ENCODE assay signal across 23 mouse cellular contexts in genomic region chr9:92305620-92306220, GRCm38 (mm10). TPM values are rescaled to one million over a fixed set of nuclear protein-coding genes. Genes with fewer than 3 reads are reported as not detected.
DNase-seq lines count a peak whose midpoint lies in the region; ATAC-seq and TF ChIP-seq lines count a peak whose summit lies in the region.
"Had no signal": no experiment of that assay in that cellular context is flagged by ENCODE, and none has a peak within 500 bp of the region (broad histone marks: within the 10 kb centered on the region; RNA-seq: fewer than 3 reads in every experiment).

No protein-coding gene starts in this region.

- dilution Hi-C loops in CH12.LX (cut with MboI; ENCODE audit: extremely low pct_ligation_motif_present, extremely low pct_unique_long_range_greater_than_20kb, low sequenced_read_pairs), result no loop called here

- in situ Hi-C loops in CH12.LX (cut with MboI; ENCODE audit: low pct_ligation_motif_present, low pct_unique_long_range_greater_than_20kb, low sequenced_read_pairs), result no loop called here

- WGBS in hindbrain, embryonic 11.5 days, result 68% methylated on average over 8 of the region's 8 CpGs
- WGBS in hindbrain, embryonic 13.5 days, result 58% methylated on average over 8 of the region's 8 CpGs
- WGBS in large intestine, adult 2 months, result 43% methylated on average over 8 of the region's 8 CpGs

- H3K36me3 ChIP-seq in hindbrain, embryonic 11.5 days (ENCODE audit: control insufficient read depth, insufficient read depth, low read length), result no peaks in the 10 kb centered on the region
- no peaks in the 10 kb centered on the region for H3K36me3 ChIP-seq in hindbrain, embryonic 13.5 days
- H3K36me3 ChIP-seq in CH12.LX (replicated peaks in 1 of 2; ENCODE audit: control insufficient read depth in 1 of 2, insufficient read depth in 1 of 2, low read length in 1 of 2), result no peaks in the 10 kb centered on the region
- H3K36me3 ChIP-seq: embryonic facial prominence, embryonic 13.5 days; G1E; heart, embryonic 13.5 days; hindbrain, embryonic 12.5 days had no signal

- TF ChIP-seq POLR2A in CH12.LX (IDR thresholded peaks at IDR 0.05; ENCODE audit: low read depth, low read length), result no peak
- TF ChIP-seq POLR2A in brain, embryonic 14.5 days (IDR thresholded peaks at IDR 0.05; ENCODE audit: borderline replicate concordance, extremely low read depth, insufficient read depth, insufficient read length, poor library complexity, severe bottlenecking), result no peak

- peak; percentile 49; the same call in 1 of the 2 replicates for ATAC-seq in hindbrain, embryonic 11.5 days (ENCODE audit: low FRiP score)
- no peak for ATAC-seq in hindbrain, embryonic 13.5 days (ENCODE audit: low FRiP score)
- ATAC-seq: hindbrain, postnatal 0 days had no signal

- H3K9me3 ChIP-seq in hindbrain, embryonic 11.5 days (ENCODE audit: control insufficient read depth, low read length), result no peaks in the 10 kb centered on the region
- H3K9me3 ChIP-seq in hindbrain, embryonic 13.5 days, result no peaks in the 10 kb centered on the region
- H3K9me3 ChIP-seq in CH12.LX (replicated peaks; ENCODE audit: low read length), result no peaks in the 10 kb centered on the region
- H3K9me3 ChIP-seq: embryonic facial prominence, embryonic 13.5 days; G1E; heart, embryonic 13.5 days; hindbrain, embryonic 12.5 days had no signal

- TF ChIP-seq CTCF in CH12.LX (conservative IDR thresholded peaks at IDR 0.05 in 1 of 2, IDR thresholded peaks at IDR 0.05 in 1 of 2; ENCODE audit: low read depth in 2 of 2, low read length in 2 of 2), result no peak
- TF ChIP-seq CTCF in brain, embryonic 14.5 days (IDR thresholded peaks at IDR 0.05; ENCODE audit: borderline replicate concordance, extremely low read depth, insufficient read depth, insufficient read length), result no peak

- DNase-seq in hindbrain, embryonic 11.5 days (ENCODE audit: low spot score), result no peak
- no peak for DNase-seq in CH12.LX (ENCODE audit: extremely low read depth)
- peak; percentile 8 for DNase-seq in brain, embryonic 14.5 days (ENCODE audit: low read depth)
- DNase-seq in large intestine, adult 2 months (ENCODE audit: low read depth, low spot score), result peak; percentile 85
- DNase-seq in right cerebral cortex, postnatal 36 days (ENCODE audit: low spot score in 2 of 2), result no peak
- no peak for DNase-seq in left cerebral cortex, postnatal 36 days (ENCODE audit: low spot score in 2 of 2)
- DNase-seq: adrenal gland, adult 8-10 months; cerebellum, adult 18-20 months; cerebellum, adult 9-11 months; cerebellum, postnatal 36 days; gastrocnemius, postnatal 36 days; heart, adult 11 months; heart, postnatal 36 days had no signal

- H3K79me2 ChIP-seq in CH12.LX (replicated peaks; ENCODE audit: control insufficient read depth, extremely low read depth, insufficient read depth, poor library complexity, severe bottlenecking), result no peaks in the 10 kb centered on the region

- no peaks in the 10 kb centered on the region for H3K27me3 ChIP-seq in hindbrain, embryonic 11.5 days (ENCODE audit: control insufficient read depth, insufficient read depth, low read length)
- H3K27me3 ChIP-seq in hindbrain, embryonic 13.5 days, result no peaks in the 10 kb centered on the region
- no peaks in the 10 kb centered on the region for H3K27me3 ChIP-seq in CH12.LX (replicated peaks)
- H3K27me3 ChIP-seq: embryonic facial prominence, embryonic 13.5 days; heart, embryonic 13.5 days; hindbrain, embryonic 12.5 days had no signal

- intact Hi-C loops in left cerebral cortex, postnatal 36 days (cut with DNase I), result no loop called here

- no peak overlapping the region for H3K4me2 ChIP-seq in hindbrain, embryonic 11.5 days (replicated peaks; ENCODE audit: low read depth, low read length)
- H3K4me2 ChIP-seq in hindbrain, embryonic 13.5 days, result no peak overlapping the region
- 0 out of 2 replicates have a peak overlapping the region, but pooled peaks have one; percentile 3 for H3K4me2 ChIP-seq in CH12.LX (ENCODE audit: insufficient read depth, low read depth, poor library complexity, severe bottlenecking)
- H3K4me2 ChIP-seq: embryonic facial prominence, embryonic 13.5 days; heart, embryonic 13.5 days; hindbrain, embryonic 12.5 days had no signal

- no peak for TF ChIP-seq EP300 in CH12.LX (IDR thresholded peaks at IDR 0.05; ENCODE audit: low read length)

- no peak overlapping the region for H3K9ac ChIP-seq in hindbrain, embryonic 11.5 days (ENCODE audit: low read depth, low read length)
- no peak overlapping the region for H3K9ac ChIP-seq in hindbrain, embryonic 13.5 days
- no peak overlapping the region for H3K9ac ChIP-seq in CH12.LX (ENCODE audit: insufficient read depth, low read depth)
- H3K9ac ChIP-seq: embryonic facial prominence, embryonic 13.5 days; heart, embryonic 13.5 days; hindbrain, embryonic 12.5 days had no signal

- no peak overlapping the region for H3K4me3 ChIP-seq in hindbrain, embryonic 11.5 days (ENCODE audit: low read depth, low read length)
- no peak overlapping the region for H3K4me3 ChIP-seq in hindbrain, embryonic 13.5 days
- H3K4me3 ChIP-seq in CH12.LX (replicated peaks in 1 of 3; ENCODE audit: low read depth in 2 of 3, low read length in 2 of 3, poor library complexity in 1 of 3), result no peak overlapping the region
- H3K4me3 ChIP-seq: embryonic facial prominence, embryonic 13.5 days; heart, embryonic 13.5 days; hindbrain, embryonic 12.5 days had no signal

- H3K27ac ChIP-seq in hindbrain, embryonic 11.5 days (ENCODE audit: low read depth, low read length), result no peak overlapping the region
- no peak overlapping the region for H3K27ac ChIP-seq in hindbrain, embryonic 13.5 days
- H3K27ac ChIP-seq in CH12.LX (ENCODE audit: insufficient read depth, low read depth), result no peak overlapping the region
- H3K27ac ChIP-seq: embryonic facial prominence, embryonic 13.5 days; heart, embryonic 13.5 days; hindbrain, embryonic 12.5 days; hindbrain, postnatal 0 days had no signal

- H3K4me1 ChIP-seq in hindbrain, embryonic 11.5 days (replicated peaks; ENCODE audit: control insufficient read depth, insufficient read depth, low read length), result no peaks in the 10 kb centered on the region
- H3K4me1 ChIP-seq in hindbrain, embryonic 13.5 days (replicated peaks), result no peaks in the 10 kb centered on the region
- peaks cover 6 to 19% of the 10 kb centered on the region in 2 experiments for H3K4me1 ChIP-seq in CH12.LX (ENCODE audit: control insufficient read depth in 1 of 2, insufficient read depth in 2 of 2)
- H3K4me1 ChIP-seq: embryonic facial prominence, embryonic 13.5 days; heart, embryonic 13.5 days; hindbrain, embryonic 12.5 days had no signal

- TF ChIP-seq RAD21 in CH12.LX (IDR thresholded peaks at IDR 0.05; ENCODE audit: low read depth, low read length), result no peak

TF ChIP-seq in CH12.LX, 34 proteins besides CTCF, POLR2A, EP300 and RAD21:
- TF ChIP-seq IRF4 (IDR thresholded peaks at IDR 0.05; ENCODE audit: low read depth, low read length), result no peak
- no peak for TF ChIP-seq PAX5 (IDR thresholded peaks at IDR 0.05; ENCODE audit: low read length)
- TF ChIP-seq USF2 (conservative IDR thresholded peaks at IDR 0.05; ENCODE audit: low read depth, low read length), result no peak
- TF ChIP-seq MAZ (IDR thresholded peaks at IDR 0.05; ENCODE audit: low read depth, low read length), result no peak
- TF ChIP-seq MAFK (IDR thresholded peaks at IDR 0.05; ENCODE audit: insufficient replicate concordance, low read length), result no peak
- TF ChIP-seq SMC3 (IDR thresholded peaks at IDR 0.05; ENCODE audit: low read depth, low read length), result no peak
- no peak for TF ChIP-seq MXI1 (IDR thresholded peaks at IDR 0.05; ENCODE audit: low read depth, low read length)
- no peak for TF ChIP-seq KAT2A (IDR thresholded peaks at IDR 0.05; ENCODE audit: insufficient replicate concordance, low read length)
- no peak for TF ChIP-seq E2F4 (IDR thresholded peaks at IDR 0.05; ENCODE audit: insufficient replicate concordance, low read depth, low read length)
- no peak for TF ChIP-seq RCOR1 (conservative IDR thresholded peaks at IDR 0.05; ENCODE audit: low read depth, low read length)
- TF ChIP-seq TBP (conservative IDR thresholded peaks at IDR 0.05; ENCODE audit: low read depth, low read length), result no peak
- no peak for TF ChIP-seq ELF1 (IDR thresholded peaks at IDR 0.05; ENCODE audit: low read depth, low read length)
- no peak for TF ChIP-seq TCF12 (IDR thresholded peaks at IDR 0.05; ENCODE audit: low read depth, low read length)
- no peak for TF ChIP-seq POLR2AphosphoS2 (IDR thresholded peaks at IDR 0.05; ENCODE audit: low read depth, low read length)
- no peak for TF ChIP-seq CHD1 (IDR thresholded peaks at IDR 0.05; ENCODE audit: low read depth, low read length)

RNA-seq across cellular contexts. Expression of gene 1700057G04Rik, which starts 3.5 kb away (rescaled TPM):
- polyA plus RNA-seq in hindbrain, embryonic 11.5 days (2014; fragmentation: Nextera tagmentation; extraction: Ambion mirVana), result not detected in 2 replicates
- polyA plus RNA-seq in hindbrain, embryonic 13.5 days (2015; fragmentation: Nextera tagmentation; extraction: Ambion mirVana), result not detected in 2 replicates
- not detected in 2 replicates for total RNA-seq in CH12.LX (2012; rRNA removed)
- 0.41 TPM in 1 of 2 replicates, not detected in the other for total RNA-seq in CH12.LX (2014; rRNA removed)
- not detected in 2 replicates for polyA plus RNA-seq in CH12.LX (2012; ENCODE audit: insufficient read length, low read depth)
- not detected in 2 replicates for polyA plus RNA-seq in brain, embryonic 14.5 days (2012; rRNA removed)
- not detected in 2 replicates for polyA plus RNA-seq in large intestine, adult 2 months (2012; rRNA removed)
- total RNA-seq in left cerebral cortex, postnatal 36 days (2021), result not detected
- total RNA-seq: adrenal gland, adult 8-10 months; adrenal gland, postnatal 4 days; gastrocnemius, adult 8-10 months; gastrocnemius, postnatal 36 days; heart, postnatal 36 days; hindbrain, postnatal 0 days had no signal
- polyA plus RNA-seq: embryonic facial prominence, embryonic 13.5 days; G1E; heart, embryonic 13.5 days; heart, postnatal 0 days; hindbrain, embryonic 12.5 days; hindbrain, postnatal 0 days; intestine, embryonic 14.5 days had no signal

RNA-seq across cellular contexts. Expression of gene Plscr2, which starts 30.3 kb away (rescaled TPM):
- 0.71 and 1.4 TPM in 2 replicates for polyA plus RNA-seq in hindbrain, embryonic 11.5 days (2014; fragmentation: Nextera tagmentation; extraction: Ambion mirVana)
- polyA plus RNA-seq in hindbrain, embryonic 13.5 days (2015; fragmentation: Nextera tagmentation; extraction: Ambion mirVana), result 0.69 and 0.75 TPM in 2 replicates
- total RNA-seq in CH12.LX (2012; rRNA removed) (0.80 and 1.4 TPM in 2 replicates), CH12.LX (2014; rRNA removed) (0.95 and 1.0 TPM in 2 replicates)
- polyA plus RNA-seq in CH12.LX (2012; ENCODE audit: insufficient read length, low read depth), result 0.55 and 0.91 TPM in 2 replicates
- 0.29 and 0.46 TPM in 2 replicates for polyA plus RNA-seq in brain, embryonic 14.5 days (2012; rRNA removed)
- 1.2 and 1.5 TPM in 2 replicates for polyA plus RNA-seq in large intestine, adult 2 months (2012; rRNA removed)
- 1 to 10 TPM; 1.8 to 3.0 TPM for total RNA-seq in left cerebral cortex, postnatal 36 days (2021)

RNA-seq across cellular contexts. Expression of gene Plscr1, which starts 56.2 kb away (rescaled TPM):
- polyA plus RNA-seq in hindbrain, embryonic 11.5 days (2014; fragmentation: Nextera tagmentation; extraction: Ambion mirVana), result 26.0 and 27.6 TPM in 2 replicates
- polyA plus RNA-seq in hindbrain, embryonic 13.5 days (2015; fragmentation: Nextera tagmentation; extraction: Ambion mirVana), result 10.3 and 11.2 TPM in 2 replicates
- total RNA-seq in CH12.LX (2012; rRNA removed), result 206 and 403 TPM in 2 replicates
- 489 and 502 TPM in 2 replicates for total RNA-seq in CH12.LX (2014; rRNA removed)
- polyA plus RNA-seq in CH12.LX (2012; ENCODE audit: insufficient read length, low read depth), result 194 and 201 TPM in 2 replicates
- 5.2 and 5.3 TPM in 2 replicates for polyA plus RNA-seq in brain, embryonic 14.5 days (2012; rRNA removed)
- 24.1 and 62.9 TPM in 2 replicates for polyA plus RNA-seq in large intestine, adult 2 months (2012; rRNA removed)
- total RNA-seq in left cerebral cortex, postnatal 36 days (2021), result under 1 TPM; 0.79 to 0.99 TPM

Comparison
In these comparisons a context has a peak if more than half of its experiments do, and no peak if none do; other contexts are left out.
1. DNase-seq: peak in brain, embryonic 14.5 days (single experiment) and large intestine, adult 2 months (single experiment); none in hindbrain, embryonic 11.5 days (single experiment), CH12.LX (single experiment), right cerebral cortex, postnatal 36 days (0 of 2) and left cerebral cortex, postnatal 36 days (0 of 2).